Mouse (Mus musculus) hindbrain, embryonic 14.5 days (tissue): Measurements from ENCODE around the gene Lcn12. TPM values are rescaled to one million over a fixed set of nuclear protein-coding genes. Genes with fewer than 3 reads are reported as not detected.

ENCODE experiments used
- ATAC-seq: fragments of 200-750 bp; cut with Nextera tagmentation; 2 replicates; pipeline ENCODE4 v1.8.0; 2017; ENCODE audit warnings: moderate number of reproducible peaks, mild to moderate bottlenecking, moderate TSS enrichment, moderate library complexity; ENCODE audit not compliant: low FRiP score
- DNase-seq: peaks from one replicate; pipeline ENCODE4 v3.0.0-alpha.2; 2015; ENCODE audit warnings: low spot score
- H3K27ac ChIP-seq: fragments of 300-500 bp; sonication (generic); 2 replicates; pipeline ENCODE4 v1.5.1; 2014; ENCODE audit warnings: mild to moderate bottlenecking, moderate library complexity
- H3K27me3 ChIP-seq: fragments of 300-500 bp; sonication (generic); 2 replicates; pipeline ENCODE4 v1.6.1; 2014; ENCODE audit warnings: mild to moderate bottlenecking, low read length, mixed read lengths; ENCODE audit not compliant: control insufficient read depth, insufficient read depth
- H3K36me3 ChIP-seq: fragments of 300-500 bp; sonication (generic); replicated peaks from 2 replicates; pipeline ENCODE4 v1.6.1; 2014; ENCODE audit not compliant: control insufficient read depth, insufficient read depth
- H3K4me1 ChIP-seq: fragments of 300-500 bp; sonication (generic); replicated peaks from 2 replicates; pipeline ENCODE4 v1.6.1; 2014; ENCODE audit warnings: antibody characterized with exemption, low read length, mixed read lengths; ENCODE audit not compliant: control insufficient read depth, insufficient read depth
- H3K4me2 ChIP-seq: fragments of 300-500 bp; sonication (generic); replicated peaks from 2 replicates; pipeline ENCODE4 v1.6.1; 2014; ENCODE audit warnings: mild to moderate bottlenecking, moderate library complexity
- H3K4me3 ChIP-seq: fragments of 300-500 bp; sonication (generic); replicated peaks from 2 replicates; pipeline ENCODE4 v1.5.1; 2014; ENCODE audit warnings: mild to moderate bottlenecking, low read length
- H3K9ac ChIP-seq: fragments of 300-500 bp; sonication (generic); 2 replicates; pipeline ENCODE4 v1.6.1; 2014
- H3K9me3 ChIP-seq: fragments of 300-500 bp; sonication (generic); 2 replicates; pipeline ENCODE4 v1.6.1; 2016; ENCODE audit warnings: low read length; ENCODE audit not compliant: control insufficient read depth
- WGBS: fragments of 180-500 bp; shearing (Covaris S2); extraction: QIAGEN DNeasy Blood & Tissue Kit; methylation state at CpG from one replicate; pipeline ENCODE4 v1.1.7; 2014; 5-methylcytosine and 5-hydroxymethylcytosine counted together
- polyA plus RNA-seq: library from polyadenylated mRNA; unstranded; fragments of >200 nt; fragmentation: Nextera tagmentation; extraction: Ambion mirVana; gene quantifications from 2 replicates; pipeline ENCODE4 v1.2.1, GENCODE M21; 2014

The Lcn12 gene
- not detected in 2 replicates for polyA plus RNA-seq

- DNase-seq (no peak), ATAC-seq (no peak)
- WGBS: 89% methylated on average over 5 of the region's 5 CpGs
- no peak within 1 kb of the TSS for H3K27ac ChIP-seq
- no peaks in the 10 kb centered on the region for H3K9me3 ChIP-seq
- no peaks in the 10 kb centered on the region for H3K36me3 ChIP-seq
- no peaks in the 10 kb centered on the region for H3K4me1 ChIP-seq
- no peak within 1 kb of the TSS for H3K4me2 ChIP-seq
- H3K9ac ChIP-seq: no peak within 1 kb of the TSS
- H3K4me3 ChIP-seq: no peak within 1 kb of the TSS
- no peaks in the 10 kb centered on the region for H3K27me3 ChIP-seq
Observed at GRCm38 (mm10) chr2:25493476-25493961, at the start of gene Lcn12. TSS of gene Lcn12 (minus strand) at chr2:25493911.

GRCm38 (mm10) chr2:25541644-25542367, 48.1 kb upstream of the Lcn12 start:
- H3K27me3 ChIP-seq: no peaks in the 10 kb centered on the region
- H3K36me3 ChIP-seq: peaks cover 13% of the 10 kb centered on the region; the same call in 1 of the 2 replicates
- no peaks in the 10 kb centered on the region for H3K9me3 ChIP-seq
- H3K9ac ChIP-seq: no peak overlapping the region
- 90% methylated on average over 10 of the region's 10 CpGs for WGBS
- 0 out of 2 replicates have a peak, but pooled peaks cover 6% of the 10 kb centered on the region for H3K4me1 ChIP-seq
- ATAC-seq (no peak), DNase-seq (no peak)
- no peak overlapping the region for H3K4me2 ChIP-seq
- H3K4me3 ChIP-seq: no peak overlapping the region
- H3K27ac ChIP-seq: no peak overlapping the region

GRCm38 (mm10) chr2:25540541-25540948, 46.8 kb upstream of the Lcn12 start:
- Histone ChIP-seq H3K4me2 (no peak overlapping the region), H3K27ac (no peak overlapping the region), H3K9me3 (no peaks in the 10 kb centered on the region), H3K27me3 (no peaks in the 10 kb centered on the region), H3K4me3 (no peak overlapping the region), H3K9ac (no peak overlapping the region), H3K36me3 (peaks cover 26% of the 10 kb centered on the region), H3K4me1 (no peaks in the 10 kb centered on the region)
- DNase-seq (no peak), ATAC-seq (no peak)
- WGBS: 98% methylated on average over 4 of the region's 4 CpGs

- DNase-seq (no peak), ATAC-seq (no peak)
- H3K27ac ChIP-seq: no peak overlapping the region
- H3K4me1 ChIP-seq: no peaks in the 10 kb centered on the region
- 93% methylated on average over 8 of the region's 8 CpGs for WGBS
- no peaks in the 10 kb centered on the region for H3K9me3 ChIP-seq
- H3K9ac ChIP-seq: no peak overlapping the region
- no peak overlapping the region for H3K4me3 ChIP-seq
- H3K27me3 ChIP-seq: no peaks in the 10 kb centered on the region
- no peak overlapping the region for H3K4me2 ChIP-seq
- peaks cover 37% of the 10 kb centered on the region for H3K36me3 ChIP-seq
Observed at GRCm38 (mm10) chr2:25536531-25536930, 42.8 kb upstream of the Lcn12 start.

GRCm38 (mm10) chr2:25534866-25535182, 41.1 kb upstream of the Lcn12 start:
- no peaks in the 10 kb centered on the region for H3K27me3 ChIP-seq
- no peak overlapping the region for H3K27ac ChIP-seq
- 92% methylated on average over 2 of the region's 2 CpGs for WGBS
- H3K9ac ChIP-seq: no peak overlapping the region
- H3K4me3 ChIP-seq: no peak overlapping the region
- DNase-seq (no peak), ATAC-seq (no peak)
- no peaks in the 10 kb centered on the region for H3K4me1 ChIP-seq
- H3K36me3 ChIP-seq: peaks cover 45% of the 10 kb centered on the region
- no peaks in the 10 kb centered on the region for H3K9me3 ChIP-seq
- H3K4me2 ChIP-seq: no peak overlapping the region

- Histone ChIP-seq H3K4me2 (no peak overlapping the region), H3K36me3 (peaks cover 50% of the 10 kb centered on the region), H3K4me1 (no peaks in the 10 kb centered on the region), H3K9ac (no peak overlapping the region), H3K27me3 (no peaks in the 10 kb centered on the region), H3K9me3 (no peaks in the 10 kb centered on the region), H3K4me3 (no peak overlapping the region), H3K27ac (no peak overlapping the region)
- WGBS: 94% methylated on average over 3 of the region's 3 CpGs
- ATAC-seq: no peak
- no peak for DNase-seq
Observed at GRCm38 (mm10) chr2:25534178-25534865, 40.6 kb upstream of the Lcn12 start.

- Histone ChIP-seq H3K9me3 (no peaks in the 10 kb centered on the region), H3K4me3 (no peak overlapping the region), H3K27ac (no peak overlapping the region), H3K4me1 (no peaks in the 10 kb centered on the region), H3K36me3 (peaks cover 56% of the 10 kb centered on the region), H3K27me3 (no peaks in the 10 kb centered on the region), H3K9ac (no peak overlapping the region), H3K4me2 (no peak overlapping the region)
- WGBS: 98% methylated on average over 2 of the region's 2 CpGs
- ATAC-seq (no peak), DNase-seq (no peak)
Observed at GRCm38 (mm10) chr2:25533707-25534106, 40.0 kb upstream of the Lcn12 start.

GRCm38 (mm10) chr2:25526510-25527302, 33.0 kb upstream of the Lcn12 start:
- DNase-seq (no peak), ATAC-seq (no peak)
- Histone ChIP-seq H3K27ac (no peak overlapping the region), H3K27me3 (no peaks in the 10 kb centered on the region), H3K36me3 (peaks cover 79% of the 10 kb centered on the region), H3K9me3 (no peaks in the 10 kb centered on the region), H3K4me1 (no peaks in the 10 kb centered on the region), H3K4me3 (no peak overlapping the region), H3K4me2 (no peak overlapping the region), H3K9ac (no peak overlapping the region)
- 95% methylated on average over 9 of the region's 9 CpGs for WGBS

- Histone ChIP-seq H3K4me2 (no peak overlapping the region), H3K27me3 (no peaks in the 10 kb centered on the region), H3K4me3 (no peak overlapping the region), H3K9me3 (no peaks in the 10 kb centered on the region), H3K27ac (no peak overlapping the region), H3K4me1 (no peaks in the 10 kb centered on the region), H3K36me3 (peaks cover 12% of the 10 kb centered on the region), H3K9ac (no peak overlapping the region)
- no peak for ATAC-seq
- no peak for DNase-seq
- 64% methylated on average over 3 of the region's 3 CpGs for WGBS
Observed at GRCm38 (mm10) chr2:25509912-25510311, 16.2 kb upstream of the Lcn12 start.
